Mouse (Mus musculus): ENCODE data around the gene Myadml2.

- TF ChIP-seq CTCF (conservative IDR thresholded peaks at IDR 0.05; ENCODE audit: low read length) (no peak), POU5F1 (IDR thresholded peaks at IDR 0.05; ENCODE audit: borderline replicate concordance, low read length) (no peak)
Observed at GRCm38 (mm10) chr11:120647047-120647830, 719 bp downstream of the Myadml2 start.
